Mouse (Mus musculus): ENCODE measurements around the gene Srrt. TPM values are rescaled to one million over a fixed set of nuclear protein-coding genes. Genes with fewer than 3 reads are reported as not detected.
"Not testable (repeated sequence)": the region's sequence is repeated elsewhere in the genome, so short reads cannot be mapped to it uniquely, and the experiment has no call there.

Srrt gene
- polyA plus RNA-seq, 1 experiment from 2014 or later, result 92.0 TPM

DNA sequence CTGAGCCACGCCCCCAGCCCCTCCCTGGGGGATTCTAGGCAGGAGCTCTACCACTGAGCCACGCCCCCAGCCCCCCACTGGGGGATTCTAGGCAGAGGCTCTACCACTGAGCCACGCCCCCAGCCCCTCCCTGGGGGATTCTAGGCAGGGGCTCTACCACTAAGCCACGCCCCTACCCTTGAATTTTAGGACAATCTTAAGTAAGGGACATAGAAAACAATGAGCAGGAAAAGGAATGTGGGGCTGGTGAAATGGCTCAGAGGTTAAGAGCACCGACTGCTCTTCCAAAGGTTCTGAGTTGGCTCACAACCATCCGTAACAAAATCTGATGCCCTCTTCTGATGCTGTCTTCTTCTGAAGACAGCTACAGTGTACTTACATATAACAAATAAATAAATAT lies 23.1 kb downstream of the Srrt start:
- H3K27ac ChIP-seq (ENCODE audit: low read depth, low read length); H3K9me3 ChIP-seq (replicated peaks; ENCODE audit: control insufficient read depth, low read length); H3K4me2 ChIP-seq; H3K36me3 ChIP-seq (ENCODE audit: control insufficient read depth, insufficient read depth, low read length); H3K4me3 ChIP-seq (ENCODE audit: low read depth, low read length); H3K9ac ChIP-seq (ENCODE audit: low read depth, low read length); ATAC-seq (replicated peaks; ENCODE audit: insufficient number of reproducible peaks, low FRiP score, low TSS enrichment): not testable (repeated sequence)
- H3K27me3 ChIP-seq (ENCODE audit: control insufficient read depth, insufficient read depth, low read length), result peaks cover 21% of the 10 kb centered on the region
- peaks cover 21% of the 10 kb centered on the region for H3K4me1 ChIP-seq (ENCODE audit: control insufficient read depth, insufficient read depth, low read length)
- 74% methylated on average over 5 of the region's 6 CpGs for WGBS (ENCODE audit: insufficient replicate concordance)

DNA sequence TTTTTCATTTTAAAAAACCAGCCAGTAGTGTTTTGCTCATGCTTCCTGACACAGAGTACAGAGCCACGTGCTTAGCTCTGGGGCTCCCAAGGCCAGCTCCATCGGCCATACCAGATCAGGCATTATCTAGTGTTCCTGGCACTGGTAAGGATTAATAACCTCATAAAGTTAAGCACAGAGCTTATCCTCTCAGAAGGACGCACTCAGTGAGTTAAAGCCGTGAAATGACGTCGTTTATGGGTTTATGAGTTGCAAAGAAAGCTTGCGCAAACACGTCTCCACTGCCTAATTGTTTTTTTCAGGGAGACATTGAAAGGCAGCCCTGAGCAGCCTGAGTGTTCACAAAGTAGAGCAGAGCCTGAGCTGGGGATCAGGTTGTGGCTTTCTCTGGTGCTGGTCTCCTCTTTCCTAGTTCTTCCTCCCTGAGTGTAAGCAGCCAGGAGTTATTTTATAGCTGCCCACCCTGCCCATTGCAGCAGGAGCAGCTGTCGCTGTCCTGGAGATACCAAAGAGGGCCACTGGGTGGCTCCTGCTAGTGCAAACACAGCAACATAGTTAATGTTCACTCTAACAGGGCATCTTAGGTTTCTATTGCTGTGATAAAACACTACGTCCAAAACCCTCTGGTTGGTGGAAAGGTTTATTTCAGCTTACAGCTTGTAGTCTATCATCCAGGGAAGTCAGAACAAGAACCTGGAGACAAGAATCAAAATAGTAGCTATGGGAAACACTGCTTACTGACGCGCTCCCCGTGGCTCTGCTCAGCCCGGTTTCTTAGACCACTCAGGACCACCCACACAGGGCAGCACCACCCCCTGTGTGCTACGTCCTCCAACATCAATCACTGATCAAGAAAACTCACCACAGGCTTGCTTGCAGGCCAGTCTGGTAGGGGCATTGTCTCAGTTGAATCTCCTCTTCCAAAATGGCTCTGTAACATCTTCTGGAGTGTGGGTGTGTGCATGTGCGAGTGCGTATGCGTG lies 29.8 kb downstream of the Srrt start:
- no peaks in the 10 kb centered on the region for H3K4me1 ChIP-seq (ENCODE audit: control insufficient read depth, insufficient read depth, low read length)
- H3K4me2 ChIP-seq, result no peak overlapping the region
- H3K9me3 ChIP-seq (replicated peaks; ENCODE audit: control insufficient read depth, low read length), result peaks cover 6% of the 10 kb centered on the region; the same call in 1 of the 2 replicates
- no peak overlapping the region for H3K27ac ChIP-seq (ENCODE audit: low read depth, low read length)
- H3K27me3 ChIP-seq (ENCODE audit: control insufficient read depth, insufficient read depth, low read length), result no peaks in the 10 kb centered on the region
- ATAC-seq (replicated peaks; ENCODE audit: insufficient number of reproducible peaks, low FRiP score, low TSS enrichment), result no peak
- H3K4me3 ChIP-seq (ENCODE audit: low read depth, low read length), result no peak overlapping the region
- no peaks in the 10 kb centered on the region for H3K36me3 ChIP-seq (ENCODE audit: control insufficient read depth, insufficient read depth, low read length)
- H3K9ac ChIP-seq (ENCODE audit: low read depth, low read length), result no peak overlapping the region
- whole genome bisulfite sequencing (ENCODE audit: insufficient replicate concordance), result 65% methylated on average over 18 of the region's 18 CpGs

DNA sequence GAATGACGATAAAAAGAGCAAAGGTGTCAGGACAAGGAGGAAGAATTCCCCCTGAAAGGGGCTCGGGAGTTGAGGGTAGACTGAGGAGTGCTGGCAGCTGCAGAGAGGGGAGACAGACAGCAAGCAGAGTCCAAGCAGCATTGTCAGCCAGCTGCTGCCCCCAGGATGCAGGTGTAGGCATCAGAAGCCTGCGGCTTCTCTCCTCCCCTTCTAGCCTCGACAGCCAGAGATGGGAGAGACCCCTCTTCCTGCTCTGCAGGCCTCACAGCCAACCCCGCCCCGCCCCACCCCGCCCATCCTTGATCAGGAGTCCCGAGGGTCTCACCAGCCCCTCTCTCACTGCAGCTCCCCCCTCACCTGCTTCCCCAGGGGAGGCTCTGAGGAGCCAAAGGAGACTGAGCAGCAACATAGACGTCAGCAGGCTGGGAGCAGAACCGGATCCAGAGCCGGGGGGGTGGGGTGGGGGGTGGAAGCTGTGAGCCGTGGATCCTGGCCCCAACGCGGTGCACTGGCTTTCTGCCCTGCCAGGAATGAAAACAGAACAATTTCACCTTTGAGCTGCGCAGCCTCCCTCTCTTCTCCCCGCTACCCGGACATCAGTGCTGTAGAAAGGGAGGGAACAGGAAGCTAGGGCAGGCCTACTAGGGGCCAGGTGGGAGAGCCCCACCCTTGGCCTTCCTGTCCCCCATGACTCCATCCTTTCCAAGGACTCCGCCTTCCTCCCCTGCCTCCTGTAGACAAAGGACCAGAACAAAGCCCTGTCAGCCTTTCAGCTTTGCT lies 39.2 kb downstream of the Srrt start:
- Histone ChIP-seq H3K36me3 (ENCODE audit: control insufficient read depth, insufficient read depth, low read length) (no peaks in the 10 kb centered on the region), H3K27me3 (ENCODE audit: control insufficient read depth, insufficient read depth, low read length) (no peaks in the 10 kb centered on the region), H3K4me1 (ENCODE audit: control insufficient read depth, insufficient read depth, low read length) (no peaks in the 10 kb centered on the region), H3K9me3 (replicated peaks; ENCODE audit: control insufficient read depth, low read length) (peaks cover 5% of the 10 kb centered on the region; the same call in 1 of the 2 replicates), H3K4me2 (0 out of 2 replicates have a peak overlapping the region, but pooled peaks have one; percentile 3), H3K27ac (ENCODE audit: low read depth, low read length) (no peak overlapping the region), H3K4me3 (ENCODE audit: low read depth, low read length) (no peak overlapping the region), H3K9ac (ENCODE audit: low read depth, low read length) (no peak overlapping the region)
- ATAC-seq (replicated peaks; ENCODE audit: insufficient number of reproducible peaks, low FRiP score, low TSS enrichment), result no peak
- 28% methylated on average over 16 of the region's 18 CpGs for WGBS (ENCODE audit: insufficient replicate concordance)

DNA sequence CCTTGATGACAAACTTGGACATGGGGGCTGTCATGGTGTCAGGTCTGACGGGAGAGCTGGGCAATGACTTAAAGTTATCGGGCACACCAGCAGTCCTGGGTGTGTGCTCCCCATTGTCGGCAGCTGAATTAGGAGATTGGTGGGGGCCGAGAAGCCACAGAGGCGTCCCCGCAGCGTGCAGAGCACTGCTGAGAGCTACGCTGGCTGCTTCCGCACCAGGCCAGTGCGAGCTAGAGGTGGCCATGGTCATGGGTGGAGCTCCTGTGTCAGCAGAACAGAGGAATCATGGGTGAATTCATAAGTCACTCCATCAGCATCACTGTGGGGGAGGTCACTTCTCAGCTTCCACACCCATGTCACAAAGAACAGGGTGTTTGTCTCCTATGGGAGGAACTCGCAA lies 42.7 kb downstream of the Srrt start:
- Histone ChIP-seq H3K9me3 (replicated peaks; ENCODE audit: control insufficient read depth, low read length) (no peaks in the 10 kb centered on the region), H3K4me1 (ENCODE audit: control insufficient read depth, insufficient read depth, low read length) (no peaks in the 10 kb centered on the region), H3K4me3 (ENCODE audit: low read depth, low read length) (no peak overlapping the region), H3K9ac (ENCODE audit: low read depth, low read length) (no peak overlapping the region), H3K27ac (ENCODE audit: low read depth, low read length) (no peak overlapping the region), H3K36me3 (ENCODE audit: control insufficient read depth, insufficient read depth, low read length) (no peaks in the 10 kb centered on the region), H3K27me3 (ENCODE audit: control insufficient read depth, insufficient read depth, low read length) (no peaks in the 10 kb centered on the region), H3K4me2 (no peak overlapping the region)
- no peak for ATAC-seq (replicated peaks; ENCODE audit: insufficient number of reproducible peaks, low FRiP score, low TSS enrichment)
- WGBS (ENCODE audit: insufficient replicate concordance), result 78% methylated on average over 11 of the region's 11 CpGs

DNA sequence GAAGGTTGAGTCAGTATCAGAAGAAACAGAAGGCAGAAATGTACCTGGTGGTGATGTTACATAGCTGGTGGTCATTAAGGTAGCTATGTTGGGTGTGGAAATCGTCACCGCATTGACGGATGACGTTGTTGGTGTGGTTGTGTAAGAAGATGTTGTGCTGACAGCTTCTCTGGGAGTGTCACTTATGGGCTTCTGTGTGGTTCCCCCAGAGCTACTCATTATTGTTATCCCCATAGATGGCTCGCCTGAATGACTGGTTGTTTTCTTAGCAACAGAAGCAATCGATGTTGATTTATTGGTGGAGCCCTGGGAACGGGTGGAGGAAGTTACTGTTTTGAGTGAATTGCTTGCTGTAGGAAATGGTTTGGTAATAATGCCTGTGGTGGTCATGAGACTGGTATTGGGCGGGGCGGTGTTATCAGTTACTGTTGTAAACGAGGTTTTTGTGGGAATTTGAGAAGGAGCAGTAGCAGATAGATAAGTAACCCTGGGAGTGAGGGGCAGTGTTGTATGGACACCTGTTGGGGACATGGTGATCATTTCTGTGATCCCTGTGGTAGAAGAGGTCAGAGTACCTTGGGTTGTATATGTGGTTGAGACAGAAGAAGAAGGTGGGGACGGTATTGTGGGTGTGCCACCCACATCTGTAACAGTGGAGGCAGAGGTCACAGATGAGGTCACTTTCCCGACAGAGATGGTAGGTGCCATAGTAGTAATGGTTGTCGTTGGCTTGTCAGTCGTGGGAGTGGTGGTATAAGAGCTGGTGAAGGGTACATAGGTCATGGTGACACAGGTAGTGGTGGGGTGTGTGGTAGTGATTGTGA lies 43.4 kb downstream of the Srrt start:
- no peak overlapping the region for H3K27ac ChIP-seq (ENCODE audit: low read depth, low read length)
- H3K27me3 ChIP-seq (ENCODE audit: control insufficient read depth, insufficient read depth, low read length), result no peaks in the 10 kb centered on the region
- H3K4me2 ChIP-seq, result no peak overlapping the region
- 73% methylated on average over 14 of the region's 14 CpGs for WGBS (ENCODE audit: insufficient replicate concordance)
- no peak overlapping the region for H3K4me3 ChIP-seq (ENCODE audit: low read depth, low read length)
- no peaks in the 10 kb centered on the region for H3K4me1 ChIP-seq (ENCODE audit: control insufficient read depth, insufficient read depth, low read length)
- H3K9me3 ChIP-seq (replicated peaks; ENCODE audit: control insufficient read depth, low read length), result no peaks in the 10 kb centered on the region
- ATAC-seq (replicated peaks; ENCODE audit: insufficient number of reproducible peaks, low FRiP score, low TSS enrichment), result no peak
- no peak overlapping the region for H3K9ac ChIP-seq (ENCODE audit: low read depth, low read length)
- no peaks in the 10 kb centered on the region for H3K36me3 ChIP-seq (ENCODE audit: control insufficient read depth, insufficient read depth, low read length)

Small RNA genes lying within 50 kb of the gene (microRNA-seq; reads per million reads assigned to microRNA genes)
- gene Mir7036 (ENCODE audit: borderline number of aligned reads) (1.0 reads per million, percentile 13 among the genes with 10 or more reads in this experiment), gene Mir8116 (ENCODE audit: borderline number of aligned reads) (0.41 reads per million)

Other genes with a start within 250 kb of the Srrt start
- gene Serpine1, start 235.4 kb downstream of the Srrt start, polyA plus RNA-seq (2014; fragmentation: Nextera tagmentation; extraction: Ambion mirVana), result 0.52 and 0.97 TPM in 2 replicates
- gene Trim56, start 191.5 kb downstream of the Srrt start, polyA plus RNA-seq (2014; fragmentation: Nextera tagmentation; extraction: Ambion mirVana), result 5.8 and 9.4 TPM in 2 replicates
- gene Muc3, start 158.4 kb downstream of the Srrt start, polyA plus RNA-seq (2014; fragmentation: Nextera tagmentation; extraction: Ambion mirVana), result not detected in 2 replicates
- gene Muc3a, start 95.3 kb downstream of the Srrt start, polyA plus RNA-seq (2014; fragmentation: Nextera tagmentation; extraction: Ambion mirVana), result 0.27 and 0.45 TPM in 2 replicates
- 20.3 and 22.2 TPM in 2 replicates for gene Ache, start 20.2 kb downstream of the Srrt start, polyA plus RNA-seq (2014; fragmentation: Nextera tagmentation; extraction: Ambion mirVana)
- gene Ufsp1, start 13.0 kb downstream of the Srrt start, polyA plus RNA-seq (2014; fragmentation: Nextera tagmentation; extraction: Ambion mirVana), result 9.1 and 10.3 TPM in 2 replicates
- gene Trip6, start 6.7 kb upstream of the Srrt start, polyA plus RNA-seq (2014; fragmentation: Nextera tagmentation; extraction: Ambion mirVana), result 36.7 and 41.1 TPM in 2 replicates
- 5.1 and 5.6 TPM in 2 replicates for gene Slc12a9, start 25.9 kb upstream of the Srrt start, polyA plus RNA-seq (2014; fragmentation: Nextera tagmentation; extraction: Ambion mirVana)
- 27.3 and 35.6 TPM in 2 replicates for gene Ephb4, start 42.4 kb upstream of the Srrt start, polyA plus RNA-seq (2014; fragmentation: Nextera tagmentation; extraction: Ambion mirVana)
- 0.03 and 0.11 TPM in 2 replicates for gene Zan, start 169.4 kb upstream of the Srrt start, polyA plus RNA-seq (2014; fragmentation: Nextera tagmentation; extraction: Ambion mirVana)
- gene Pop7, start 194.8 kb upstream of the Srrt start, polyA plus RNA-seq (2014; fragmentation: Nextera tagmentation; extraction: Ambion mirVana), result 46.5 and 50.0 TPM in 2 replicates
- 6.8 and 9.5 TPM in 2 replicates for gene Gigyf1, start 210.9 kb upstream of the Srrt start, polyA plus RNA-seq (2014; fragmentation: Nextera tagmentation; extraction: Ambion mirVana)
- not detected in 2 replicates for gene Epo, start 225.6 kb upstream of the Srrt start, polyA plus RNA-seq (2014; fragmentation: Nextera tagmentation; extraction: Ambion mirVana)
- 307 and 318 TPM in 2 replicates for gene Gnb2, start 225.8 kb upstream of the Srrt start, polyA plus RNA-seq (2014; fragmentation: Nextera tagmentation; extraction: Ambion mirVana)
- gene Actl6b, start 245.8 kb upstream of the Srrt start, polyA plus RNA-seq (2014; fragmentation: Nextera tagmentation; extraction: Ambion mirVana), result 0.65 and 1.0 TPM in 2 replicates

All from heart, embryonic 11.5 days (tissue).